Mouse (Mus musculus) intestine, embryonic 15.5 days (tissue): ENCODE measurements around the gene Mrpl48. TPM values are rescaled to one million over a fixed set of nuclear protein-coding genes. Genes with fewer than 3 reads are reported as not detected.

Experiments used
- ATAC-seq: fragments of 200-750 bp; cut with Nextera tagmentation; 2 replicates; pipeline ENCODE4 v1.8.0; 2017; ENCODE audit warnings: moderate TSS enrichment, moderate library complexity
- H3K27ac ChIP-seq: fragments of 300-500 bp; sonication (generic); 2 replicates; pipeline ENCODE4 v1.5.1; 2015; ENCODE audit warnings: mild to moderate bottlenecking, inconsistent platforms
- H3K27me3 ChIP-seq: fragments of 300-500 bp; sonication (generic); replicated peaks from 2 replicates; pipeline ENCODE4 v1.6.1; 2015; ENCODE audit warnings: inconsistent platforms
- H3K36me3 ChIP-seq: fragments of 300-500 bp; sonication (generic); 2 replicates; pipeline ENCODE4 v1.6.1; 2015; ENCODE audit warnings: inconsistent platforms
- H3K4me1 ChIP-seq: fragments of 300-500 bp; sonication (generic); replicated peaks from 2 replicates; pipeline ENCODE4 v1.6.1; 2015; ENCODE audit warnings: inconsistent platforms
- H3K4me2 ChIP-seq: fragments of 300-500 bp; sonication (generic); replicated peaks from 2 replicates; pipeline ENCODE4 v1.6.1; 2015; ENCODE audit warnings: mild to moderate bottlenecking, inconsistent platforms
- H3K4me3 ChIP-seq: fragments of 300-500 bp; sonication (generic); replicated peaks from 2 replicates; pipeline ENCODE4 v1.5.1; 2015; ENCODE audit warnings: inconsistent platforms
- H3K9ac ChIP-seq: fragments of 300-500 bp; sonication (generic); 2 replicates; pipeline ENCODE4 v1.6.1; 2015; ENCODE audit warnings: inconsistent platforms
- H3K9me3 ChIP-seq: fragments of 300-500 bp; sonication (generic); 2 replicates; pipeline ENCODE4 v1.6.1; 2016; ENCODE audit warnings: inconsistent platforms
- WGBS: fragments of 180-500 bp; shearing (Covaris S2); methylation state at CpG from one replicate; pipeline ENCODE4 v1.1.7; 2015; 5-methylcytosine and 5-hydroxymethylcytosine counted together
- polyA plus RNA-seq: library from polyadenylated mRNA; unstranded; fragments of >200 nt; fragmentation: Nextera tagmentation; extraction: Ambion mirVana; gene quantifications from 2 replicates; pipeline ENCODE4 v1.2.1, GENCODE M21; 2015

Mrpl48 gene
- polyA plus RNA-seq, 1 experiment from 2014 or later, result 87.9 TPM

GRCm38 (mm10) chr7:100522222-100522621 lies 85.9 kb downstream of the Mrpl48 start:
- H3K4me1 ChIP-seq, result no peaks in the 10 kb centered on the region
- H3K27me3 ChIP-seq, result no peaks in the 10 kb centered on the region
- H3K4me3 ChIP-seq, result no peak overlapping the region
- no peak overlapping the region for H3K9ac ChIP-seq
- H3K4me2 ChIP-seq, result no peak overlapping the region
- H3K27ac ChIP-seq, result no peak overlapping the region
- no peaks in the 10 kb centered on the region for H3K36me3 ChIP-seq
- WGBS, result 68% methylated on average over 3 of the region's 3 CpGs
- ATAC-seq, result no peak
- H3K9me3 ChIP-seq, result no peaks in the 10 kb centered on the region

- 21% methylated on average over 10 of the region's 10 CpGs for WGBS
- H3K4me2 ChIP-seq, result peak overlapping the region; percentile 38; the same call in 1 of the 2 replicates
- H3K4me1 ChIP-seq, result no peaks in the 10 kb centered on the region
- peak; percentile 70 for ATAC-seq
- H3K36me3 ChIP-seq, result no peaks in the 10 kb centered on the region
- no peak overlapping the region for H3K4me3 ChIP-seq
- H3K27me3 ChIP-seq, result no peaks in the 10 kb centered on the region
- H3K9ac ChIP-seq, result no peak overlapping the region
- H3K27ac ChIP-seq, result no peak overlapping the region
- no peaks in the 10 kb centered on the region for H3K9me3 ChIP-seq
Measured at GRCm38 (mm10) chr7:100520663-100521285, 87.3 kb downstream of the Mrpl48 start.

- Histone ChIP-seq H3K27me3 (no peaks in the 10 kb centered on the region), H3K9me3 (no peaks in the 10 kb centered on the region), H3K27ac (no peak overlapping the region), H3K4me1 (no peaks in the 10 kb centered on the region), H3K36me3 (no peaks in the 10 kb centered on the region), H3K4me2 (no peak overlapping the region), H3K9ac (no peak overlapping the region), H3K4me3 (no peak overlapping the region)
- peak; percentile 72 for ATAC-seq
- WGBS, result 50% methylated on average over 7 of the region's 7 CpGs
Measured at GRCm38 (mm10) chr7:100520204-100520603, 87.9 kb downstream of the Mrpl48 start.

GRCm38 (mm10) chr7:100514573-100514972 lies 93.5 kb downstream of the Mrpl48 start, which contains the start of gene Dnajb13:
Gene Dnajb13, minus strand, starts transcription at chr7:100514960.
- no peaks in the 10 kb centered on the region for H3K9me3 ChIP-seq
- no peaks in the 10 kb centered on the region for H3K4me1 ChIP-seq
- no peak for ATAC-seq
- WGBS, result 45% methylated on average over 11 of the region's 11 CpGs
- no peak within 1 kb of the TSS for H3K9ac ChIP-seq
- no peak within 1 kb of the TSS for H3K4me2 ChIP-seq
- H3K4me3 ChIP-seq, result no peak within 1 kb of the TSS
- H3K36me3 ChIP-seq, result no peaks in the 10 kb centered on the region
- H3K27ac ChIP-seq, result no peak within 1 kb of the TSS
- H3K27me3 ChIP-seq, result no peaks in the 10 kb centered on the region

- no peaks in the 10 kb centered on the region for H3K9me3 ChIP-seq
- H3K4me3 ChIP-seq, result no peak overlapping the region
- no peak overlapping the region for H3K27ac ChIP-seq
- peaks cover 3% of the 10 kb centered on the region; the same call in 1 of the 2 replicates for H3K4me1 ChIP-seq
- 71% methylated on average over 8 of the region's 8 CpGs for WGBS
- no peak overlapping the region for H3K9ac ChIP-seq
- no peak overlapping the region for H3K4me2 ChIP-seq
- ATAC-seq, result no peak
- no peaks in the 10 kb centered on the region for H3K36me3 ChIP-seq
- no peaks in the 10 kb centered on the region for H3K27me3 ChIP-seq
Measured at GRCm38 (mm10) chr7:100511602-100512001, 96.5 kb downstream of the Mrpl48 start.

GRCm38 (mm10) chr7:100508670-100509069 lies 99.4 kb downstream of the Mrpl48 start:
- no peak overlapping the region for H3K4me3 ChIP-seq
- ATAC-seq, result 0 out of 2 replicates have a peak, but pooled peaks have one; percentile 2
- 43% methylated on average over 3 of the region's 3 CpGs for WGBS
- no peak overlapping the region for H3K4me2 ChIP-seq
- H3K27me3 ChIP-seq, result no peaks in the 10 kb centered on the region
- H3K36me3 ChIP-seq, result no peaks in the 10 kb centered on the region
- peaks cover 3% of the 10 kb centered on the region; the same call in 1 of the 2 replicates for H3K4me1 ChIP-seq
- H3K9ac ChIP-seq, result no peak overlapping the region
- H3K9me3 ChIP-seq, result no peaks in the 10 kb centered on the region
- no peak overlapping the region for H3K27ac ChIP-seq

GRCm38 (mm10) chr7:100506494-100506893 lies 101.6 kb downstream of the Mrpl48 start:
- ATAC-seq, result no peak
- no peak overlapping the region for H3K9ac ChIP-seq
- H3K4me1 ChIP-seq, result peaks cover 3% of the 10 kb centered on the region; the same call in 1 of the 2 replicates
- H3K27ac ChIP-seq, result no peak overlapping the region
- no peak overlapping the region for H3K4me2 ChIP-seq
- 63% methylated on average over 4 of the region's 4 CpGs for WGBS
- H3K4me3 ChIP-seq, result no peak overlapping the region
- no peaks in the 10 kb centered on the region for H3K9me3 ChIP-seq
- H3K36me3 ChIP-seq, result no peaks in the 10 kb centered on the region
- H3K27me3 ChIP-seq, result no peaks in the 10 kb centered on the region

- Histone ChIP-seq H3K36me3 (no peaks in the 10 kb centered on the region), H3K4me3 (no peak overlapping the region), H3K27ac (no peak overlapping the region), H3K4me1 (peaks cover 3% of the 10 kb centered on the region; the same call in 1 of the 2 replicates), H3K9ac (no peak overlapping the region), H3K9me3 (no peaks in the 10 kb centered on the region), H3K27me3 (no peaks in the 10 kb centered on the region), H3K4me2 (no peak overlapping the region)
- ATAC-seq, result no peak
- 77% methylated on average over 13 of the region's 13 CpGs for WGBS
Measured at GRCm38 (mm10) chr7:100504740-100505487, 103.2 kb downstream of the Mrpl48 start.

- no peaks in the 10 kb centered on the region for H3K4me1 ChIP-seq
- peaks cover 15% of the 10 kb centered on the region for H3K36me3 ChIP-seq
- no peaks in the 10 kb centered on the region for H3K9me3 ChIP-seq
- ATAC-seq, result no peak
- no peak overlapping the region for H3K4me2 ChIP-seq
- no peak overlapping the region for H3K4me3 ChIP-seq
- H3K27ac ChIP-seq, result no peak overlapping the region
- no peak overlapping the region for H3K9ac ChIP-seq
- 73% methylated on average over 5 of the region's 5 CpGs for WGBS
- no peaks in the 10 kb centered on the region for H3K27me3 ChIP-seq
Measured at GRCm38 (mm10) chr7:100503076-100503475, 105.0 kb downstream of the Mrpl48 start.

GRCm38 (mm10) chr7:100502374-100502922 lies 105.7 kb downstream of the Mrpl48 start:
- H3K9me3 ChIP-seq, result no peaks in the 10 kb centered on the region
- no peak overlapping the region for H3K27ac ChIP-seq
- no peaks in the 10 kb centered on the region for H3K27me3 ChIP-seq
- H3K4me3 ChIP-seq, result no peak overlapping the region
- no peaks in the 10 kb centered on the region for H3K4me1 ChIP-seq
- H3K36me3 ChIP-seq, result peaks cover 21% of the 10 kb centered on the region
- 79% methylated on average over 7 of the region's 7 CpGs for WGBS
- ATAC-seq, result no peak
- H3K9ac ChIP-seq, result no peak overlapping the region
- no peak overlapping the region for H3K4me2 ChIP-seq

GRCm38 (mm10) chr7:100501844-100502373 lies 106.2 kb downstream of the Mrpl48 start:
- 52% methylated on average over 2 of the region's 2 CpGs for WGBS
- ATAC-seq, result no peak

More at GRCm38 (mm10) chr7:100501844-100502373, 106.2 kb downstream of the Mrpl48 start:
- H3K4me3 ChIP-seq, result no peak overlapping the region
- H3K27me3 ChIP-seq, result no peaks in the 10 kb centered on the region
- H3K9me3 ChIP-seq, result no peaks in the 10 kb centered on the region
- H3K9ac ChIP-seq, result no peak overlapping the region
- no peaks in the 10 kb centered on the region; the same call in 1 of the 2 replicates for H3K4me1 ChIP-seq
- no peak overlapping the region for H3K4me2 ChIP-seq
- H3K36me3 ChIP-seq, result peaks cover 24% of the 10 kb centered on the region
- H3K27ac ChIP-seq, result no peak overlapping the region
